Mouse (Mus musculus) A20 (cell line): ENCODE results near the gene Fancf.

ENCODE experiments used
- DNase-seq: peaks from one replicate; pipeline ENCODE4 v3.0.0-alpha.2; 2011; ENCODE audit warnings: low read depth, low spot score

Gene Fancf

GRCm38 (mm10) chr7:51850877-51851276 lies 11.2 kb downstream of the Fancf start:
- DNase-seq, result no peak

GRCm38 (mm10) chr7:51840515-51840914 lies 21.6 kb downstream of the Fancf start:
- DNase-seq, result no peak

- no peak for DNase-seq
Measured at GRCm38 (mm10) chr7:51831917-51832316, 30.1 kb downstream of the Fancf start.

- no peak for DNase-seq
Measured at GRCm38 (mm10) chr7:51823562-51824338, 38.3 kb downstream of the Fancf start.

- DNase-seq, result no peak
Measured at GRCm38 (mm10) chr7:51821467-51821866, 40.6 kb downstream of the Fancf start.

GRCm38 (mm10) chr7:51819891-51820290 lies 42.2 kb downstream of the Fancf start:
- no peak for DNase-seq

GRCm38 (mm10) chr7:51818251-51818974 lies 43.7 kb downstream of the Fancf start:
- DNase-seq, result no peak

GRCm38 (mm10) chr7:51816283-51816839 lies 45.7 kb downstream of the Fancf start:
- no peak for DNase-seq

- no peak for DNase-seq
Measured at GRCm38 (mm10) chr7:51815473-51816282, 46.4 kb downstream of the Fancf start.
